Mouse (Mus musculus) common myeloid progenitor, adult 5-6 weeks (primary cell): ENCODE data around the gene Tom1l2. TPM values are rescaled to one million over a fixed set of nuclear protein-coding genes. Genes with fewer than 3 reads are reported as not detected.

Source experiments
- ATAC-seq: replicated peaks from 2 replicates; pipeline ENCODE4 v1.8.0; 2016; ENCODE audit warnings: low read depth, mild to moderate bottlenecking, moderate TSS enrichment, inconsistent platforms; ENCODE audit not compliant: poor library complexity, severe bottlenecking
- total RNA-seq: library from RNA; stranded (forward); fragments of 200-1000, 187-1606 nt; gene quantifications from 2 replicates; pipeline ENCODE4 v1.2.3, GENCODE M21; 2017

The Tom1l2 gene
- total RNA-seq, result 3.2 and 7.1 TPM in 2 replicates

- peak; percentile 94 for ATAC-seq
These were observed at the start of gene Tom1l2, which contains the start of gene Drc3 for GRCm38 (mm10) chr11:60352559-60353411. Gene Tom1l2, minus strand, starts transcription at chr11:60352905. Gene Drc3, plus strand, starts transcription at chr11:60353329.

GRCm38 (mm10) chr11:60397172-60397571, 44.5 kb upstream of the Tom1l2 start:
- ATAC-seq, result no peak

- ATAC-seq, result no peak
These were observed 43.8 kb upstream of the Tom1l2 start for GRCm38 (mm10) chr11:60396546-60396945.

- no peak for ATAC-seq
These were observed 38.6 kb upstream of the Tom1l2 start for GRCm38 (mm10) chr11:60391346-60391745.

GRCm38 (mm10) chr11:60387944-60388343, 35.2 kb upstream of the Tom1l2 start:
- ATAC-seq, result no peak

GRCm38 (mm10) chr11:60385946-60386345, 33.2 kb upstream of the Tom1l2 start:
- ATAC-seq, result no peak

- ATAC-seq, result no peak
These were observed 32.2 kb upstream of the Tom1l2 start for GRCm38 (mm10) chr11:60384762-60385421.

GRCm38 (mm10) chr11:60383518-60383917, 30.8 kb upstream of the Tom1l2 start:
- ATAC-seq, result no peak

GRCm38 (mm10) chr11:60374481-60374880, 21.8 kb upstream of the Tom1l2 start:
- no peak for ATAC-seq

GRCm38 (mm10) chr11:60370431-60370830, 17.7 kb upstream of the Tom1l2 start:
- no peak for ATAC-seq

- no peak for ATAC-seq
These were observed 16.7 kb upstream of the Tom1l2 start for GRCm38 (mm10) chr11:60369448-60369847.

- ATAC-seq, result no peak
These were observed 16.2 kb upstream of the Tom1l2 start for GRCm38 (mm10) chr11:60368909-60369308.

- ATAC-seq, result no peak
These were observed 14.6 kb upstream of the Tom1l2 start for GRCm38 (mm10) chr11:60367256-60367655.

- ATAC-seq, result no peak
These were observed 13.7 kb upstream of the Tom1l2 start for GRCm38 (mm10) chr11:60366239-60367019.

- ATAC-seq, result no peak
These were observed 8.0 kb upstream of the Tom1l2 start for GRCm38 (mm10) chr11:60360631-60361201.

- no peak for ATAC-seq
These were observed 7.2 kb upstream of the Tom1l2 start for GRCm38 (mm10) chr11:60359936-60360335.

- peak; percentile 47; the same call in 1 of the 2 replicates for ATAC-seq
These were observed 6.4 kb upstream of the Tom1l2 start for GRCm38 (mm10) chr11:60359138-60359537.

- ATAC-seq, result no peak
These were observed 5.8 kb upstream of the Tom1l2 start for GRCm38 (mm10) chr11:60358548-60358947.

GRCm38 (mm10) chr11:60357116-60357515, 4.4 kb upstream of the Tom1l2 start:
- ATAC-seq, result no peak

GRCm38 (mm10) chr11:60355952-60356351, 3.2 kb upstream of the Tom1l2 start:
- no peak for ATAC-seq
